Mouse (Mus musculus) subcutaneous adipose tissue, adult 2 months (tissue): Measurements from ENCODE around the gene Skint8. TPM values are rescaled to one million over a fixed set of nuclear protein-coding genes. Genes with fewer than 3 reads are reported as not detected.

ENCODE experiments used
- polyA plus RNA-seq: library from polyadenylated mRNA; depleted of rRNA; stranded (reverse); fragments of >200 nt; gene quantifications from 2 replicates; pipeline ENCODE4 v1.2.3, GENCODE M21; 2012; ENCODE audit warnings: low replicate concordance; rRNA removed

Skint8 gene
- not detected in 2 replicates for polyA plus RNA-seq

GRCm38 (mm10) chr4:111919092-111919491 is at the start of gene Skint8:
Gene Skint8, plus strand, starts transcription at chr4:111919392.

DNA sequence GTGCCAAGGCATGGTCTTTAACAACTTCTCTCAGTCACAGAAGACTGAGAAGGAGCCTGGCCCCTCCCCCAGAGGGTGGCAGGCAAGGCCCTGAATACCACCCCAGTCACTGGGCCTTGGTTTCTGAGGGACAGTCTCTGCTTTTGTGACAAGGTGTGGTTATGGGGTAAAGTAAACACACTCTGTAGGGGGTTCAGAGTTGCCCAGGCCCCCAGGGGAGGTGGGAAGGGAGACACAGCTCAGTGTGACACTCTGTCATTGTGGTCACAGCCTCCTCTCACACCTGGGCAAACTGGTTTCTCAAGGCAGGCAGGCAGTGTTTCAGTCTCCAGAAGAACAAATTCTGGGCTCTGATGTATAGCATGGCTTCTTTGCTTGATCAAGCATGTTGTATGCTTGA is 16.4 kb upstream of the Skint8 start, which contains the start of gene Slc5a9:
TSS of gene Slc5a9 (minus strand) at position 144 of the 400 bp plus-strand sequence.

DNA sequence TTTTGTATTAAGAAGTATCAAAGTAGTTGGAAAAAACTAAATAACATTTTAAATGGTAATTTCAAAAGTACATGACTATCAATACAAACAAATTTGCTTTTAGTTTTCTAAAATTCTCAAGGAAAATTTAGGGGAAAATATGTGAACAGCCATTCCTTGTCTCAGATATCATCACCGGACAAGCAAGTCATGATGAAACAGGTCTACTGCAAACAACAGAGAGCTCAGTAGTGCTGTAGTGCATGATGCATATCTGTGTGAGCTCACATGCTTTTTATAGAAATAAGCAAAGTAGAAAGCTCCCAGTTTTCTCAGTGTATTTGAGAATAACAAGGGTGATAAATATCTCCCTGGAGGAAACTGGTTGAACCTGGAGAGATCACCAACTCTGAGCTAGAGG is 53.4 kb downstream of the Skint8 start, which contains the start of gene Skint7:
TSS of gene Skint7 (plus strand) at position 301 of the 400 bp plus-strand sequence.

Other genes starting within 250 kb of the Skint8 start
- 17.0 and 28.0 TPM in 2 replicates for gene Spata6, start 199.4 kb upstream of the Skint8 start, polyA plus RNA-seq
- gene Slc5a9, start 16.5 kb upstream of the Skint8 start, polyA plus RNA-seq = 0.11 and 2.2 TPM in 2 replicates
- gene Skint7, start 53.5 kb downstream of the Skint8 start, polyA plus RNA-seq = not detected in 2 replicates
- gene Skint1, start 86.9 kb downstream of the Skint8 start, polyA plus RNA-seq = not detected in 2 replicates
- not detected in 2 replicates for gene Skint4, start 152.6 kb downstream of the Skint8 start, polyA plus RNA-seq